Mouse (Mus musculus) lung, postnatal 25 days (tissue): ENCODE data around the gene Acadl.
A peak's percentile ranks its signal among the peaks of the same experiment; 100 is the strongest.

Source experiments
- DNase-seq: peaks from one replicate; pipeline ENCODE4 v3.0.0; 2022; ENCODE audit warnings: low spot score

Gene Acadl

GRCm38 (mm10) chr1:66862712-66863511, at the start of gene Acadl:
TSS of gene Acadl (minus strand) at chr1:66863277.
- peak; percentile 92 for DNase-seq

GRCm38 (mm10) chr1:66912305-66912704, 49.2 kb upstream of the Acadl start:
- no peak for DNase-seq

DNA sequence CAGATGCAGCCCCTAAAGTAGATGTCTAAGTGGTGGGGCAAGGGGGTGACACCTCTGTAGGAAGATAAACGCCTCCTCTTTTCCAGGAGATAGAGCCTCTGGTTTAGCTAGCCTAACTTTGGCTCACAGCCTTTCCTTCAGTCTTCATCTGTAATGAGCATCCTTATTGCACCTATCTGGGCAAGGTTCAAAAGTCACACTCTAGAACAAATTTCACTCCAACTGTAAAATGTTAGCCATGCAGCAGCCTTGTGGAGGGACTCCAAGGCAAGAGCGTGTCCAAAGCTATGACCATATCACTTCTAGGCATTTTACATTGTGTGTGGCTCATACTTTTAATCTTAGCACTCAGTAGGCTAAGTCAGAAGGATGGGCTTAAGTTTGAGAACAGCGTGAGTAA, 39.5 kb upstream of the Acadl start:
- DNase-seq = no peak

DNA sequence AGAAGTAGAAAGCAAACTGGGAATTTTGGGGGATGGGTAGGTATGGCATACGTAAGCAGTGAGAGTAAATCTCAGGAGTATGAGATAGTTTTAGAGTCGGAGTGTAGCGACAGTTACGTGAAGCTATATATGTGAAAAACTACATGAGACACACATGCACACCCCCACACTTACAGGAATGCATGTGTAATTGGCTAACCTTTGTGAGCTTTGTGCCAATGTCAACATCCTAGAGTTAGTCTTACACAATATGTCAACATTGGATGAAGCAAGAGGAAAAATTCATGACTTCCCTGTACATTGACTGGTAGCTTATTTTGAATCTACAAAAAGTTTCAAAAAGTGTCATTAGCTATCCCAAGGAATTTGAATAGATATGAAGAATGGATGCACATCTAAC, 37.9 kb upstream of the Acadl start:
- peak; percentile 66 for DNase-seq

GRCm38 (mm10) chr1:66898261-66898660, 35.2 kb upstream of the Acadl start:
- no peak for DNase-seq

DNA sequence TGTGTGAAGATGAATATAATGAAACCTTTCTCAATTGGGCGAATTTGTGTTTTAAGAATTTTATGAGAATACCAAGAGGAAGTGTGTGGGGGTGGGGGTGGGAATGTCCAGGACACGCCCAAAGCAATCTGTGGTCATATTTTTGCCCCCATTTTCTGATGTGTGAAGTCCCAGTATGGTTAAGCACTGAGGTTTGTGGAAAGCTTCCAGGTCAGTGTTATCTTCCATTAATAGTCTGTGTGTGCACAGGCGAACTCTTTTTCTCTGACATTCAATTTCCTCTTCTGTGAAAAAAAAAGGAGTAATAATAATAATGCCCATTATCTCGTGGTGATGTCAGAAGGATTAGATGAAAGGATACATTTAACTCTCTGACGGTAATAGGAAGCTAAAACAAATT, 33.5 kb upstream of the Acadl start:
- no peak for DNase-seq

DNA sequence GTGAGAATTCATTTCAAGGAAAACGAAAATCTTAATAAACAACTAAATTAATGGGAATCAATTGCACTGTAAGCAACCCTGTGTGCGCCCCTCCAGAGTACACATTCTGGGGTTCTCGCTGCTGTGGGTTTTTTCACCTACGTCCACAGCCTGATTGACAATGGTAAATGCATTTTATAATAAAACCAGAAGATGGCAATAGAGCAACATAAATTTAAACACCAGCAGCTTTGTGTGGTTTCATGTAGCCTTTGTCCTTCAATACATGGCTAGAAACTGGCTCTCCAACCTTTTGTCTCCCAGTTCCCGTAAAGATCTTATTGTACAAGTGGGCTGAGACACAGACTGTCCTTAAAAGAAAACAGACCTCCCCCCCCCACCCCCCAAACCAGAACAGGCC, 33.0 kb upstream of the Acadl start:
- DNase-seq = peak; percentile 41

DNA sequence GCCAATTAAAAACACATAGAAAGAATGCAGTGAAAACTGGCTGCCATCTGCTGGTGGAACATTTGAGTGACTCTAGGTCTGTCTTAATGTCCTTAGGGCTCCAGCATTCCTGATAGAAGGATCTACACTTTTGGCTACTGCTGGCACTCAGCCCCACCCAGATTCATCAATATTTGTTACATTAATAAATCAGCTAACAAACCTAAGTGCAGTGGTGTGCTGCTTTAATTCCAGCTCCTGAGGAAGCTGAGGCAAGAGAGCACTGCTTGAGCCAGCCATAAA, 32.7 kb upstream of the Acadl start:
- DNase-seq = peak; percentile 62

GRCm38 (mm10) chr1:66895093-66895836, 32.2 kb upstream of the Acadl start:
- no peak for DNase-seq

DNA sequence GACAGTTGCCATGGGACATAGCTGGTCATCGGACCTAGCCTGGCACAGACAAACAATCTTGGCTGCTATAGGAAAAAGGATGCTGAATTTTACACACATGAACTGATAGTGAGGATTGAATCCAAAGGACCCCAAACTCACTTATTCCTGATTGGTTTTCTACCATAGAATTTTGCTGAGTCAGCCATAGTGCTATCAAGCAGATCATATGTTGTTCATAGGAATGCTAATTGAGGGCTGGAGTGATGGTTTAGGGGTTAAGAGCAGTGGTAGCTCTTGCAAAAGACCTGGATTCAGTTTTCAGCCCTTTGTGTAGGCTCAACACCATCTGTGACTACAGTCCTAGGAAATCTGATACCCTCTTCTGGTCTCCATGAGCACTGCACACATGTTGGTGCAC, 24.1 kb upstream of the Acadl start:
- DNase-seq = no peak

DNA sequence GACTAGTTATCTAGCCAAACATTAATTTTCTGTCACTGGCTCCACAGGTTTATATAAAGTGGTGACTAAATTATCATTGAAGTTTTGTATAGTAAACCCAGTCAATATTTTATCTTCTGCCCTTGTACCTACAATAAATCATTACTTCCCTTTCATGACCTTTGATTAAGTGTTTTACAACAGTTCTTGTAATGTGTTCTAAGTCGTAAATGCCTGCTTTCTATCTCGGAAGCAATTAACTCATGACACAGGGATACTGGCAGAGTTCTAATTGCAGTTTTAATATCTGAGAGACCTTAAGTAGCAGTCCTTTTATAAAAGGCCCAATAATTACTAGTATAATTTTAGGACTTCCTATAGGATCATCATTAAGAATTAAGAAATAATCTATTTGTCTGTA, 17.1 kb upstream of the Acadl start:
- no peak for DNase-seq

DNA sequence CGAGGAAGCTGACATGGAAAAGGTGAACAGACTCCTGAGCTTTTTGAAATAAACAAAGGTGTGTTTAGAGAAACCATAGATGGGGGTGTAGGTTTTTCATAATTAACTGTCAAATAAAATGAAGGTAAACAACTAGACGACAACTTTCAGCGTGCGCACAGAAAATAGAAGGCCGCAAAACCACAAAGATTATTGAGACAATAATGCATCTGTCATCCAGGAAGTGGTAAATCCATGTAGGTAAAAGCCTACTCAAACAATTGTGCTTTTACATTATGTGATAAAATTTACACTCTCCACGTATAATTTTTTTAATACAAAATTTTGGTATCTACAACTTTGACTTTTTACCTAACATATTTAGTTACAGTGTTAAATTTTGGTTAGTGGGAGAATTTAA, 11.7 kb upstream of the Acadl start:
- DNase-seq = no peak

DNA sequence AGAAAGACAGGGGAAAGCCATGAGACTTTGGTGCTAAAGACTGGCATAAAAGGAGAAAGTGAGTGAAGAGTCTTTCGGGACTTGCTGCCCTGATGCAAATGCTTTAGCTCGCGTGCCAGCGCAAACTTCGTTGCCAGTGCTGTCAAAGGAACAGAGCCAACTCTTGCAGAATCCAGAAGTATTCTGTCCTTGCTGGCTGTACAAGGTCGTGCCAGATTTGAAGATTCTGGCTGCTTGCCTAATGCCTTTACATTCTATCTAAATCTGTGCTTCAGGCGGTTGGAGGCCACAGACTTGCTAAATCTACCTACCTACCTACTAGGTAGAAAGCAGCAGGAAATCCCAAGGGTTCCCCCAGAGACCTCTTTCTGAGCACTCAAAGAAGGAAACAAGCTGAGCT, 8.5 kb upstream of the Acadl start:
- DNase-seq = peak; percentile 24

DNA sequence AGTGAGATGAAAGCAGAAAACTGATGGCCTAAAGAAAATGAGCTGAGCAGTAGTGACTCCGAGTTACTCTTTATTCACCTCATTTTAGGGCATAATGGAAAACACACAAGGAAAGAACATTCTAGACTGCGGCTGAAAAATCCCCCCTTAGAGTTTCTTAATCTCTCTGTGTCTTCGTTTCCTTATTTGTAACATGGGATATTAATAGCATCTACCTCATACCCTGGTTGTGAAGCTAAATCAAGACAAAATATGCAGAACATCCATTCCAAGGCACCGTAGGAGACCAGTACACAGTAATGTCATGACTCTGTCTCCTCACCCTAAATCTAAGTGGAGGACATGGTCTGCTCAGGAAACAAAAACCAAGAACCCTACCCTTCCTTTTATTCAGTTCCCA, 2.6 kb upstream of the Acadl start:
- no peak for DNase-seq

- peak; percentile 18 for DNase-seq
Measured at GRCm38 (mm10) chr1:66863741-66864495, 841 bp upstream of the Acadl start.

DNA sequence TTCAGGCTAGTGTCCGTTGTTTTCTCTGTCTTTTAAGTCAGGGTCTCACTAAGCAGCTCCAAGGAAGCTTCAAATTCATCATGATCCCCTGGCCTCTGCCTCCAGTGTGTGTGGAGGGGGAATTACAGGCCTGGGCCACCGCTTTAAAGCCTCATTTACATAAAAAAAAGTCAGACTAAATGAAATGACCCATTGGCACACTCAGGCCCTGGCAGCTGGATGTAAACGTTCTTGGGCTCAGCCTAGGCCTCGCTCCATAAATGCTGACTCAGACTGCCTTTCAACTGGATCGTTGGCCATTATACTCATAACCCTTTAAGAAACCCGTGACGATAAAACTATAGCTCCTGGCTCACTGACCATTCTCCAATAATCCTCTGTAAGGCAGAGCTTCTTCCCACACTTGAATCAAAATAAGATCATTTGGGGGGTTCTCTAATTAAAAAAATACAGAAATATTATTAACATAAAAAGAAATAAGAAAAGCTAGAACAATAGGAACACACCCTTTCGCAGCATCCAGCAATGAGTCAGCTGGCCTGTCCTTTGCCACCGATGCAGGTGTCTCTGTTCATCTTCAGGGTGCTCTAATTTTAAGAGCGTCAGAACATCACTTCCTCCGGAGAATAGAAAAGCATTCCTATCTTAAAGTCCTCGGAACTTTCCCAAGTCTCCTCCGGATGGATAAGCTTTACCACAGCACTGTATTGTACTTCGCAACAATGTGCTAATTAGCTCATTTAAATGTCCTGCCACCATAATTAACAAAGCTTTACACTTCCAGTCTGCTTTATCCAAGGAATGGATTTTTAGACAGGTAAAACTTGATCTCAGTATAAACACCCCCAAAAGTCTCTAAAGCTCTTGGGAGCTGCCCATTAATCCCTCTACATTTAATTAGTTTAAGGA, 1.1 kb downstream of the Acadl start:
- DNase-seq = no peak

- peak; percentile 12 for DNase-seq
Measured at GRCm38 (mm10) chr1:66847506-66847905, 15.6 kb downstream of the Acadl start.

DNA sequence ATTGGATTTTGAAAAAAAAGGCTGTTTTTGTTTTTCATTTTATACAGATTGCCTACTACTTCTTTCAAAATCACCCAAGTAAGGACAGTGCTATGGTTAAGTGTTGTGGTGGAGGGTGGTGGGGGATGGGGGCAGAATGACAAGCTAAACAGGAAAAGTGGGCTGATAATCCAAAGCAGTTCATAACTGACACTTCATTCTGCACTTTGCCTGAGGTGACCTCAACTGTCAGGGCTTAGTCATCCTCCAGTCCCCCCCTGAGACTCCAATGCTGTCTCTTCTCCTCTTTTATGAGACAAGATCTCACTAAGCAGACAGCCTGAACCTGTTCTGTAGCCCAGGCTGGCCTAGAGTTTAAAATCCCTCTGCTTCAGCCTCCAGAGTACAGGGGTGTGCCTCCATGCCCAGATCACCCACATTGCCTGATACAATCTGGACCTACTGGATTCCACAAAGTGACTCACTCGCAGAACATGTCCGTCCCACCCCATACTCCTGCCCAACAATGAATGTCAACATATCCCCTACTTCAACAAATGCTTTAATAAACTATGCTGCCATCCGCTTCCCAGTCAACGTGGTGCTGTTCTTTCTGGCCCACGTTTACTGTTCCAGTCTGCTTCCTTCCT, 17.3 kb downstream of the Acadl start:
- peak; percentile 70 for DNase-seq

- DNase-seq = no peak
Measured at GRCm38 (mm10) chr1:66841938-66842337, 21.1 kb downstream of the Acadl start.

- DNase-seq = no peak
Measured at GRCm38 (mm10) chr1:66841510-66841909, 21.6 kb downstream of the Acadl start.

- DNase-seq = peak; percentile 62
Measured at GRCm38 (mm10) chr1:66839755-66840438, 23.2 kb downstream of the Acadl start.
